Mouse (Mus musculus) intestine, embryonic 16.5 days (tissue): Measurements from ENCODE around the gene Olfr902. TPM values are rescaled to one million over a fixed set of nuclear protein-coding genes. Genes with fewer than 3 reads are reported as not detected.
"Not testable (repeated sequence)": the region's sequence is repeated elsewhere in the genome, so short reads cannot be mapped to it uniquely, and the experiment has no call there.

ENCODE experiments used
- ATAC-seq: fragments of 200-750 bp; cut with Nextera tagmentation; 2 replicates; pipeline ENCODE4 v1.8.0; 2017; ENCODE audit warnings: moderate TSS enrichment, moderate library complexity
- H3K27ac ChIP-seq: fragments of 300-500 bp; sonication (generic); 2 replicates; pipeline ENCODE4 v1.5.1; 2014; ENCODE audit warnings: mild to moderate bottlenecking, low read length
- H3K27me3 ChIP-seq: fragments of 300-500 bp; sonication (generic); replicated peaks from 2 replicates; pipeline ENCODE4 v1.6.1; 2014; ENCODE audit warnings: low read length, control low read depth, mixed read lengths; ENCODE audit not compliant: control insufficient read depth, insufficient read depth
- H3K36me3 ChIP-seq: fragments of 300-500 bp; sonication (generic); 2 replicates; pipeline ENCODE4 v1.6.1; 2014; ENCODE audit warnings: low read length, control low read depth; ENCODE audit not compliant: control insufficient read depth, insufficient read depth
- H3K4me1 ChIP-seq: fragments of 300-500 bp; sonication (generic); 2 replicates; pipeline ENCODE4 v1.6.1; 2014; ENCODE audit warnings: low read length, control low read depth, mixed read lengths; ENCODE audit not compliant: control insufficient read depth, insufficient read depth
- H3K4me2 ChIP-seq: fragments of 300-500 bp; sonication (generic); 2 replicates; pipeline ENCODE4 v1.6.1; 2014; ENCODE audit warnings: low read depth, low read length, control low read depth
- H3K4me3 ChIP-seq: fragments of 300-500 bp; sonication (generic); 2 replicates; pipeline ENCODE4 v1.5.1; 2014; ENCODE audit warnings: mild to moderate bottlenecking, low read length
- H3K9ac ChIP-seq: fragments of 300-500 bp; sonication (generic); 2 replicates; pipeline ENCODE4 v1.6.1; 2014; ENCODE audit warnings: low read depth, low read length
- H3K9me3 ChIP-seq: fragments of 300-500 bp; sonication (generic); 2 replicates; pipeline ENCODE4 v1.6.1; 2016; ENCODE audit warnings: low read length, control low read depth; ENCODE audit not compliant: control insufficient read depth
- WGBS: fragments of 180-500 bp; shearing (Covaris S2); extraction: QIAGEN DNeasy Blood & Tissue Kit; methylation state at CpG from one replicate; pipeline ENCODE4 v1.1.7; 2014; 5-methylcytosine and 5-hydroxymethylcytosine counted together
- polyA plus RNA-seq: library from polyadenylated mRNA; unstranded; fragments of >200 nt; fragmentation: Nextera tagmentation; extraction: Ambion mirVana; gene quantifications from 2 replicates; pipeline ENCODE4 v1.2.1, GENCODE M21; 2015

Gene Olfr902
- not detected in 2 replicates for polyA plus RNA-seq

DNA sequence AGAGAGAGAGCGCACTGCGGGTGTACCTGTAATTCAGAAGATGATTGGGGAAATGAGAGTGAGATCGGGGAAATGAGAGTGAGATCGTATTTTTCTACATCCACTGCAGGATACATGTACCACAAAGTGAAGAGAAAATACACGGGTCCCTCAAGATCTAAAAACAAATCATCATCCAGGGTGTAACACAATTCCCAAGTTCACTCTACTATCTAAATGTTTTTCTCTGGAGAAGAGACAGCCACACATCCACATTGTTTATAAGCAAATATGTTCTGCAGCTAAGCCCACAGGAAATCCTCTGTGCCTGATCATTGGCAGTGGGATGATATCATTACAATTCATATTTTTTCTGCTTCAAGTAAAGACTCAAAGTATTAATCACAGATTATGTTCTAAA is at the start of gene Olfr902:
Gene Olfr902 (plus strand): TSS at position 301 of the 400 bp plus-strand sequence.
- no peaks in the 10 kb centered on the region for H3K9me3 ChIP-seq

DNA sequence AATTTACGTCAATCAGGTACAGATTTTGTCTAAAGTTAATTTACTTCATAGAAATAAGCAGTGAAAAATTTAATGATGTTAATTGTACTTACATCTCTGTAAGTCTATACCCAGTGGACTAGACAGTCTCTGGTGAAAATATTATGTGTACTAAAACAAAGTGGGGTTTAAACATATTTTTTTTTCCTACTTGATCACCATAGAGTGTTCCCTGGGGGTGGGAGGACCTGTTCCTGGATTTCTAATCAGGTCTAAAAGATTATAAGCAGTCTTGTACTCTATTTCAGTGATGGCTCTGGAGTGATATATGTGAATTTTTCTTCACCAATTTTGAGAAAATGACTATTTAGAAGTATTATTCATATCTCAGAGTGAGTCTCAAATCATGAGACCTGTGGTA is 46.1 kb upstream of the Olfr902 start, which contains the start of gene Olfr147:
Gene Olfr147 (plus strand): TSS at position 301 of the 400 bp plus-strand sequence.
- WGBS = 77% methylated on average over 1 of the region's 1 CpGs
- Histone ChIP-seq H3K27me3 (no peaks in the 10 kb centered on the region), H3K27ac (no peak within 1 kb of the TSS), H3K9me3 (no peaks in the 10 kb centered on the region), H3K4me1 (no peaks in the 10 kb centered on the region), H3K36me3 (no peaks in the 10 kb centered on the region), H3K9ac (no peak within 1 kb of the TSS), H3K4me3 (no peak within 1 kb of the TSS), H3K4me2 (no peak within 1 kb of the TSS)
- no peak for ATAC-seq

More for the DNA sequence above, at the start of gene Olfr902:
- Histone ChIP-seq H3K36me3 (no peaks in the 10 kb centered on the region), H3K27me3 (no peaks in the 10 kb centered on the region), H3K4me3 (no peak within 1 kb of the TSS), H3K27ac (no peak within 1 kb of the TSS), H3K9ac (no peak within 1 kb of the TSS), H3K4me2 (no peak within 1 kb of the TSS), H3K4me1 (no peaks in the 10 kb centered on the region)
- no peak for ATAC-seq
- 86% methylated on average over 5 of the region's 5 CpGs for WGBS

DNA sequence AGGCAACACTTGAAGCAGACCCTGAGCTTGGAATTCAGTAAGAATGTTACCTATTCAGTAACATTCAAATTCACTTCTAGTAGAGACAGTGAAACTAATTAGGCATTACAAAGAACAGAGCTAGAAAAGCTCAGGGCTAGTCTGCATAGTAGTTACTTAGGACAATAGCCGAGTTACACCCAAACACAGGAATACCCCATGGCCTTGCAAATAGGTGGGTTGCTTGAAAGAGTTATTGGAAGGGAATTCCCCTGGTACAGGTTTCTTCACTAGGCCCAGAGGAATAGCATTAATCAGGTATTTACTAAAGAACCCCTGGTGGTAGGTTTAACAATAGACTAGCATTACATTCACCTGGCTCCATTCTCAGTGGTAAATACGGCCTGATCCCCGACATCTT is 40.0 kb upstream of the Olfr902 start:
- not testable (repeated sequence) for H3K27me3 ChIP-seq, H3K9me3 ChIP-seq, H3K4me1 ChIP-seq, ATAC-seq, H3K4me3 ChIP-seq, H3K36me3 ChIP-seq, H3K27ac ChIP-seq, H3K9ac ChIP-seq, H3K4me2 ChIP-seq
- 93% methylated on average over 3 of the region's 3 CpGs for WGBS

DNA sequence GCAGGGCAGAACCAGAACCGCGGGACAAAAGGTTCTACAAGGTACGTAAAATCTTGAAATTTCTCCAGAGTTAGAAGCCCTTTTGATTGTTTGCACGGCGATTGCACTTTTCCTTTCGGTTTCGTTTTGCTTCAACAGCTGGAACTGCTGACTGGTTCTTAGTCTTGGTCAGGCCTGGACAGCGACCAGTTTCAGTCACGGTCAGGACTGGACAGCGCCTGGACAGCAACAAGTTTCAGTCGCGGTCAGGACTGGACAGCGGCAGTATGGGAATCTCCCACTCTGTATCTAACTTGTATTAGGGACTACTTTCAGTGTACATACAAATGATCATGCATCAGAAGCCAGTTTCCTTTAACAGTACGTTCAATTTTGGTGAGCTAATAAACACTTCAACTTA is 34.0 kb upstream of the Olfr902 start:
- H3K9me3 ChIP-seq, H3K4me3 ChIP-seq, ATAC-seq, H3K4me2 ChIP-seq, H3K27me3 ChIP-seq, H3K4me1 ChIP-seq, H3K27ac ChIP-seq, H3K36me3 ChIP-seq, H3K9ac ChIP-seq: not testable (repeated sequence)
- WGBS = 85% methylated on average over 14 of the region's 14 CpGs

DNA sequence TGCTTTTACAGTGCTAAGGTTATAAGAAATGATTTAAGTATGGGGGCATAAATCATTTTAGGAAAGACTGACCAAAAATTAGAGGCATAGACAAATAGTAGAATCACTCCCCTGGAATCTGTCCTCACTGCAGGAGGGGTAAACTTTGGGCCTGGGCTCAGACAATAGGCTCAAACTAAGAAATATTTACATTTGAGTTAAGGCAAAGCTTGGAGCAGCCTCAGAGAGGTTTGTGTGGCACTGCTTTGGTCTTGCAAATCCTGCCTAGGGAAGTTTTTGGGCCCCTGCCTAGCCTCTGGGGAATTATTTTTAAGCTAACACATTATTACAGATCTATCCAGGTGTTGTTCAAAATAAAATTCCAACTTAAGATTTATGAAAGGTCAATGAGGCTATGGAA is 23.7 kb upstream of the Olfr902 start:
- H3K4me3 ChIP-seq = no peak overlapping the region
- no peaks in the 10 kb centered on the region for H3K9me3 ChIP-seq
- no peaks in the 10 kb centered on the region for H3K27me3 ChIP-seq
- no peaks in the 10 kb centered on the region for H3K4me1 ChIP-seq
- no peak overlapping the region for H3K9ac ChIP-seq
- H3K36me3 ChIP-seq = no peaks in the 10 kb centered on the region
- no peak for ATAC-seq
- no peak overlapping the region for H3K4me2 ChIP-seq
- no peak overlapping the region for H3K27ac ChIP-seq

DNA sequence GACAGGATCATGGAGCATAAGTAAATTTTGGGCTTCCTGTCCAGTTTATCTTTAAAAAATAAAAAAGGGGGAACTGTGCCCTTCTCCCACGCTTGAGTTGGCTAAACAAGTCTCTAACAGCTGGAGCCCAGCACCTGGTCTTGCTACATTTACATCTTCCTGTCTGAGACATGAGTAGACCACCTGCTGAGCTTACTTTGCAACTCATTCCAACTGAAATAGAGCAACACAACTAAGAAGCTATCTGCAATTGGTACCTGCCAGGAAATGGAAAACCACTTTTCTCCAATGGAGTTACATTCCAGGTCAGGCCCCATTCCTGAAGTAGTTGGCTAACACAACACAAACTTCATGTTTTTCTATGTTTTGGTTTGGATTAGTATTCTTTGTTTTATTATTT is 20.4 kb upstream of the Olfr902 start:
- Histone ChIP-seq H3K27ac (no peak overlapping the region), H3K9me3 (no peaks in the 10 kb centered on the region), H3K27me3 (no peaks in the 10 kb centered on the region), H3K9ac (no peak overlapping the region), H3K36me3 (no peaks in the 10 kb centered on the region), H3K4me2 (no peak overlapping the region), H3K4me1 (no peaks in the 10 kb centered on the region), H3K4me3 (no peak overlapping the region)
- 36% methylated on average over 1 of the region's 1 CpGs for WGBS
- ATAC-seq = no peak

DNA sequence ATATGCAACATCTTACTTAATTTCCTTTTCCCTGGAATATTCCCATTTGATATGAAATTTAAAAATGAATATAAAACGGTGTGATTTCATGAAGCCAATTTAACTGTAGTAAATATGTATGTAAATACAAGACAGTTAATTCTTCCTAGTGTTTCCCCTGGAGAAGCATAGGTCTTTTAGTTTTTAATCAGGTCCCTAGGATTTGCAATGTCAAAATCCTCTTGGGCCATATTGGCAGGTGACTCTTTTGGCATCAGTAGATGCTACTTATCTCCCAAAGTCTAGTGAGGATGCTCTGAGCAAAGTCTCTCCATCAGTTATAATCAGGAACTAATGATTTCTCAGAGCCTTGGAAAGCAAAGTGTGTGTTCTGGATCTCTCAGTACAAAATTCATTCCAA is 18.3 kb upstream of the Olfr902 start, which contains the start of gene Olfr901:
Gene Olfr901 (plus strand): TSS at position 301 of the 400 bp plus-strand sequence.
- H3K9ac ChIP-seq = no peak within 1 kb of the TSS
- no peak within 1 kb of the TSS for H3K27ac ChIP-seq
- WGBS = 87% methylated on average over 1 of the region's 1 CpGs
- no peaks in the 10 kb centered on the region for H3K9me3 ChIP-seq
- H3K4me3 ChIP-seq = no peak within 1 kb of the TSS
- H3K36me3 ChIP-seq = no peaks in the 10 kb centered on the region
- H3K27me3 ChIP-seq = no peaks in the 10 kb centered on the region
- no peak within 1 kb of the TSS for H3K4me2 ChIP-seq
- no peaks in the 10 kb centered on the region for H3K4me1 ChIP-seq
- no peak for ATAC-seq

DNA sequence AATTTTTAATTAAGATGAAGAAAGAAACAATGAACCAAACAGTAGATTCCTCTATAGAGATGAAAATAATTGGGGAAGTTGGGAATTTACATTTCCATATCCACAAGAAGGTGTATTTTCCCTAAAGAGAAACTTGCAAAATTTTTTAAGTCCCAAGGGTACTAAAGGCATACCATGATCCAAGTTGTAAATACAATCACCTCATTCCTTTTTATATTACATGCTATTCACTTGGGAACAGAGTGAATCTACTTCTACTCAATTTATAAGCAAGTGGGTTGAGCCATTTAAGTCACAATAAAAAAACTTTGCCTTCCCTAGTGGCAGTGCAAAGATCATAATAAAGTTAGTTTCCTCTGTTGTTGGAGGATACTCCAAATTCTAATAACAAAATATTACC is 15.4 kb downstream of the Olfr902 start, which contains the start of gene Olfr904:
Gene Olfr904 (plus strand): TSS at position 301 of the 400 bp plus-strand sequence.
- H3K27ac ChIP-seq = no peak within 1 kb of the TSS
- no peak within 1 kb of the TSS for H3K4me2 ChIP-seq
- H3K27me3 ChIP-seq = no peaks in the 10 kb centered on the region
- no peaks in the 10 kb centered on the region for H3K4me1 ChIP-seq
- no peak within 1 kb of the TSS for H3K9ac ChIP-seq
- no peaks in the 10 kb centered on the region for H3K9me3 ChIP-seq
- H3K36me3 ChIP-seq = no peaks in the 10 kb centered on the region
- ATAC-seq = no peak
- no peak within 1 kb of the TSS for H3K4me3 ChIP-seq

DNA sequence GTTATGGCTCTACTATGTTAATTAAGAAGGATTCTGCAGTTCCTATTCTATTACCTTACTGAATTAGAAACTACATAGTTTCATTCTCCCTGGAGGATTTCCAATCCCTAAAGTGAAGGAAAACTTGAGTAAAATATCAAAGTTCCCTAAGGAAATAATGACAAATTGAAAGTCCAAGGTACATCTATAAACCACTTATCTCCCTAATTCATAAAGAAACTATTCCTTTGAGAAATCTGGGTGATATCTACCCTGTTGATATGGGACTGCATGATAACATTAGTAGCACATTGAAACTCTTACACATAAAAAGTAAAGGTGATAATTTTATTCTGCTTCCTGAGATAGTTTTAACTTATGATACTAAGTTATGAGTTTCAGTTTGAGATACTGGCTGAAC is 23.4 kb downstream of the Olfr902 start, which contains the start of gene Olfr905:
Gene Olfr905 (plus strand): TSS at position 301 of the 400 bp plus-strand sequence.
- Histone ChIP-seq H3K27me3 (no peaks in the 10 kb centered on the region), H3K27ac (no peak within 1 kb of the TSS), H3K36me3 (no peaks in the 10 kb centered on the region), H3K4me2 (no peak within 1 kb of the TSS), H3K9me3 (no peaks in the 10 kb centered on the region), H3K9ac (no peak within 1 kb of the TSS), H3K4me3 (no peak within 1 kb of the TSS), H3K4me1 (no peaks in the 10 kb centered on the region)
- no peak for ATAC-seq

DNA sequence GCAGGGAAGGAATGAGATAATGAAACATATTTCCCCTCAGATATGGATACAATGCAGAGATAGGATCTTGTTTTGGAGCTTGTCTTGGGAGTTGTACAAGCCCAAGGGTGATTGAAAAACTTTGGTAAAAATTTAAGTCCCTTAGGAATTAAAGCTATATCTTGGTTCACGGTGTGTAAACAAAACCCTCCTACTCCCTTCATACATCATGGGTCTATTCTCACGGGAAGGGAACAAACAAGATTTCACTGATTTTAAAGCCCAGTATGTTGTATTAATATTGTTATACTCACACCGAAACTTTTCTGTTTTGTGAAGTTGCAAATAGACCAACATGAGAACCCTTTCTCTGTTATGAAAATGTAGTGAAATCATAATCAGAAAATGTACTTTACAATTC is 39.3 kb downstream of the Olfr902 start, which contains the start of gene Olfr906:
Gene Olfr906 (plus strand): TSS at position 301 of the 400 bp plus-strand sequence.
- Histone ChIP-seq H3K4me1 (no peaks in the 10 kb centered on the region), H3K27ac (no peak within 1 kb of the TSS), H3K36me3 (no peaks in the 10 kb centered on the region), H3K4me3 (no peak within 1 kb of the TSS), H3K9ac (no peak within 1 kb of the TSS), H3K4me2 (no peak within 1 kb of the TSS), H3K27me3 (no peaks in the 10 kb centered on the region), H3K9me3 (no peaks in the 10 kb centered on the region)
- ATAC-seq = no peak
- WGBS = 78% methylated on average over 3 of the region's 3 CpGs
